Mouse (Mus musculus): ENCODE measurements around the gene Nr4a2. TPM values are rescaled to one million over a fixed set of nuclear protein-coding genes. Genes with fewer than 3 reads are reported as not detected.

The Nr4a2 gene
- polyA plus RNA-seq, 1 experiment from 2014 or later, result 5.2 TPM

- WGBS, result 23% methylated on average over 14 of the region's 14 CpGs
- no peak overlapping the region for H3K4me2 ChIP-seq
- H3K4me1 ChIP-seq, result peaks cover 6% of the 10 kb centered on the region; the same call in 1 of the 2 replicates
- ATAC-seq (ENCODE audit: borderline replicate concordance, extremely low read depth, low FRiP score, low TSS enrichment), result no peak
- H3K27ac ChIP-seq, result no peak overlapping the region
- H3K27me3 ChIP-seq, result peaks cover 83% of the 10 kb centered on the region
- no peak overlapping the region for H3K9ac ChIP-seq
- H3K9me3 ChIP-seq, result no peaks in the 10 kb centered on the region
- H3K36me3 ChIP-seq, result no peaks in the 10 kb centered on the region
- no peak overlapping the region for H3K4me3 ChIP-seq
Observed at GRCm38 (mm10) chr2:57109926-57110325, 13.9 kb downstream of the Nr4a2 start.

- Histone ChIP-seq H3K9me3 (no peaks in the 10 kb centered on the region), H3K27me3 (peaks cover 89% of the 10 kb centered on the region), H3K4me1 (peaks cover 6% of the 10 kb centered on the region; the same call in 1 of the 2 replicates), H3K36me3 (no peaks in the 10 kb centered on the region), H3K27ac (no peak overlapping the region), H3K4me3 (no peak overlapping the region), H3K9ac (no peak overlapping the region), H3K4me2 (no peak overlapping the region)
- no peak for ATAC-seq (ENCODE audit: borderline replicate concordance, extremely low read depth, low FRiP score, low TSS enrichment)
- 28% methylated on average over 11 of the region's 11 CpGs for WGBS
Observed at GRCm38 (mm10) chr2:57109301-57109700, 14.5 kb downstream of the Nr4a2 start.

GRCm38 (mm10) chr2:57108349-57108930 lies 15.4 kb downstream of the Nr4a2 start:
- WGBS, result 50% methylated on average over 7 of the region's 7 CpGs
- no peaks in the 10 kb centered on the region for H3K9me3 ChIP-seq

GRCm38 (mm10) chr2:57105401-57105800 lies 18.4 kb downstream of the Nr4a2 start:
- Histone ChIP-seq H3K27ac (no peak overlapping the region), H3K9ac (no peak overlapping the region), H3K27me3 (peaks cover 90% of the 10 kb centered on the region), H3K9me3 (no peaks in the 10 kb centered on the region), H3K36me3 (no peaks in the 10 kb centered on the region), H3K4me2 (no peak overlapping the region), H3K4me3 (no peak overlapping the region), H3K4me1 (peaks cover 16% of the 10 kb centered on the region)
- 17% methylated on average over 7 of the region's 7 CpGs for WGBS
- ATAC-seq (ENCODE audit: borderline replicate concordance, extremely low read depth, low FRiP score, low TSS enrichment), result no peak

More at GRCm38 (mm10) chr2:57108349-57108930, 15.4 kb downstream of the Nr4a2 start:
- ATAC-seq (ENCODE audit: borderline replicate concordance, extremely low read depth, low FRiP score, low TSS enrichment), result no peak
- no peak overlapping the region for H3K4me2 ChIP-seq
- H3K9ac ChIP-seq, result no peak overlapping the region
- peaks cover 90% of the 10 kb centered on the region for H3K27me3 ChIP-seq
- no peak overlapping the region for H3K4me3 ChIP-seq
- no peaks in the 10 kb centered on the region for H3K36me3 ChIP-seq
- no peak overlapping the region for H3K27ac ChIP-seq
- peaks cover under 1% of the 10 kb centered on the region; the same call in 1 of the 2 replicates for H3K4me1 ChIP-seq

GRCm38 (mm10) chr2:57104731-57105130 lies 19.1 kb downstream of the Nr4a2 start:
- ATAC-seq (ENCODE audit: borderline replicate concordance, extremely low read depth, low FRiP score, low TSS enrichment), result no peak
- WGBS, result 9% methylated on average over 8 of the region's 8 CpGs
- Histone ChIP-seq H3K4me1 (peaks cover 16% of the 10 kb centered on the region), H3K27ac (no peak overlapping the region), H3K36me3 (no peaks in the 10 kb centered on the region), H3K27me3 (peaks cover 90% of the 10 kb centered on the region), H3K9ac (no peak overlapping the region), H3K9me3 (no peaks in the 10 kb centered on the region), H3K4me3 (no peak overlapping the region), H3K4me2 (no peak overlapping the region)

- peak overlapping the region; percentile 78; the same call in 1 of the 2 replicates for H3K4me2 ChIP-seq
- H3K27ac ChIP-seq, result no peak overlapping the region
- peak overlapping the region; percentile 37 for H3K4me3 ChIP-seq
- no peaks in the 10 kb centered on the region for H3K36me3 ChIP-seq
- WGBS, result 2% methylated on average over 26 of the region's 26 CpGs
- peaks cover 89% of the 10 kb centered on the region for H3K27me3 ChIP-seq
- H3K9ac ChIP-seq, result no peak overlapping the region
- no peaks in the 10 kb centered on the region for H3K9me3 ChIP-seq
- no peak for ATAC-seq (ENCODE audit: borderline replicate concordance, extremely low read depth, low FRiP score, low TSS enrichment)
- H3K4me1 ChIP-seq, result peaks cover 16% of the 10 kb centered on the region
Observed at GRCm38 (mm10) chr2:57103845-57104660, 19.8 kb downstream of the Nr4a2 start.

GRCm38 (mm10) chr2:57102856-57103844 lies 20.7 kb downstream of the Nr4a2 start:
- peak overlapping the region; percentile 78 for H3K4me2 ChIP-seq
- no peak overlapping the region for H3K9ac ChIP-seq
- peak overlapping the region; percentile 37 for H3K4me3 ChIP-seq
- H3K4me1 ChIP-seq, result peaks cover 16% of the 10 kb centered on the region
- 2% methylated on average over 36 of the region's 37 CpGs for WGBS
- no peak overlapping the region for H3K27ac ChIP-seq
- peaks cover 87% of the 10 kb centered on the region for H3K27me3 ChIP-seq
- no peaks in the 10 kb centered on the region for H3K36me3 ChIP-seq
- H3K9me3 ChIP-seq, result no peaks in the 10 kb centered on the region
- ATAC-seq (ENCODE audit: borderline replicate concordance, extremely low read depth, low FRiP score, low TSS enrichment), result no peak

GRCm38 (mm10) chr2:57102091-57102855 lies 21.5 kb downstream of the Nr4a2 start:
- Histone ChIP-seq H3K36me3 (no peaks in the 10 kb centered on the region), H3K4me2 (peak overlapping the region; percentile 78), H3K27ac (no peak overlapping the region), H3K9me3 (no peaks in the 10 kb centered on the region), H3K4me3 (peak overlapping the region; percentile 37), H3K9ac (no peak overlapping the region), H3K4me1 (peaks cover 16% of the 10 kb centered on the region), H3K27me3 (peaks cover 82% of the 10 kb centered on the region)
- WGBS, result 1% methylated on average over 51 of the region's 51 CpGs
- peak; percentile 64 for ATAC-seq (ENCODE audit: borderline replicate concordance, extremely low read depth, low FRiP score, low TSS enrichment)

- 68% methylated on average over 3 of the region's 3 CpGs for WGBS
- Histone ChIP-seq H3K27ac (no peak overlapping the region), H3K4me2 (no peak overlapping the region), H3K9me3 (no peaks in the 10 kb centered on the region), H3K27me3 (peaks cover 79% of the 10 kb centered on the region), H3K36me3 (no peaks in the 10 kb centered on the region), H3K9ac (no peak overlapping the region), H3K4me1 (peaks cover 16% of the 10 kb centered on the region), H3K4me3 (no peak overlapping the region)
- no peak for ATAC-seq (ENCODE audit: borderline replicate concordance, extremely low read depth, low FRiP score, low TSS enrichment)
Observed at GRCm38 (mm10) chr2:57100241-57100640, 23.6 kb downstream of the Nr4a2 start.

- no peaks in the 10 kb centered on the region for H3K4me1 ChIP-seq
- H3K27ac ChIP-seq, result no peak overlapping the region
- no peak overlapping the region for H3K9ac ChIP-seq
- no peak for ATAC-seq (ENCODE audit: borderline replicate concordance, extremely low read depth, low FRiP score, low TSS enrichment)
- no peaks in the 10 kb centered on the region for H3K9me3 ChIP-seq
- H3K4me3 ChIP-seq, result no peak overlapping the region
- H3K4me2 ChIP-seq, result no peak overlapping the region
- H3K27me3 ChIP-seq, result no peaks in the 10 kb centered on the region
- H3K36me3 ChIP-seq, result no peaks in the 10 kb centered on the region
- WGBS, result 72% methylated on average over 9 of the region's 9 CpGs
Observed at GRCm38 (mm10) chr2:57072452-57072851, 51.4 kb downstream of the Nr4a2 start.

- H3K27ac ChIP-seq, result no peak overlapping the region
- no peak overlapping the region for H3K4me2 ChIP-seq
- H3K27me3 ChIP-seq, result no peaks in the 10 kb centered on the region
- no peaks in the 10 kb centered on the region for H3K36me3 ChIP-seq
- no peak overlapping the region for H3K4me3 ChIP-seq
- H3K4me1 ChIP-seq, result no peaks in the 10 kb centered on the region
- WGBS, result 59% methylated on average over 1 of the region's 1 CpGs
- no peak overlapping the region for H3K9ac ChIP-seq
- H3K9me3 ChIP-seq, result no peaks in the 10 kb centered on the region
- ATAC-seq (ENCODE audit: borderline replicate concordance, extremely low read depth, low FRiP score, low TSS enrichment), result no peak
Observed at GRCm38 (mm10) chr2:57063480-57063879, 60.3 kb downstream of the Nr4a2 start.

Measured in lung, embryonic 15.5 days (tissue).